Mouse (Mus musculus): Measurements from ENCODE around the gene Cryzl1. TPM values are rescaled to one million over a fixed set of nuclear protein-coding genes. Genes with fewer than 3 reads are reported as not detected.

Cryzl1 gene
- total and polyA plus RNA-seq, 2 experiments from 2014 or later = 6.6 to 51.8 TPM

DNA sequence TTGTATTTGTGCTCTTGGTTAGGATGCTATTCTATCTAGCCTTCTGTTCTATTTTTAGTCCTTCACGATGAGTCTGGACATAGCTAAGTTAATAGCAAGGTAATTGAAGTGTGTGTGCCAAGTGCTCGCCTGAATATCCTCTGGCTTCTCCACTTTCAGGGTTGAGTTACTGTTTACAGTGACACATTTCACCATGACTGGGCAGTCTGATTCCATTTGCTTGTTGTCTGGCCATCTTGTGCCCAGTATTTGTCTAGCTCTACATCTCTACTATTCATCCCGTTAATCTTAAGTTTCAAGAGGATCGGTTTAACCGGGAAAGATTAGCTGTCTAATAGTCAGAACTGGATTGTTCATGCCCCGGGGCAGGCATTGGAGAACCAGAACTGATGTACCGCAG is 33.7 kb upstream of the Cryzl1 start:
- TF ChIP-seq EP300 (IDR thresholded peaks at IDR 0.05; ENCODE audit: low read depth) = no peak
- TF ChIP-seq CTCF (IDR thresholded peaks at IDR 0.05; ENCODE audit: low read depth) = no peak
- Histone ChIP-seq H3K9ac (replicated peaks; ENCODE audit: low read depth, low read length) (no peak overlapping the region), H3K27ac (ENCODE audit: low read depth) (no peak overlapping the region), H3K4me2 (ENCODE audit: low read depth, low read length) (no peak overlapping the region), H3K36me3 (replicated peaks; ENCODE audit: control insufficient read depth, insufficient read depth, low read length) (no peaks in the 10 kb centered on the region), H3K4me3 (ENCODE audit: low read depth, low read length) (no peak overlapping the region), H3K4me1 (ENCODE audit: control insufficient read depth, insufficient read depth) (peaks cover 27% of the 10 kb centered on the region), H3K27me3 (ENCODE audit: control insufficient read depth, insufficient read depth, low read length) (no peaks in the 10 kb centered on the region), H3K9me3 (replicated peaks; ENCODE audit: control insufficient read depth, low read length) (no peaks in the 10 kb centered on the region)
- WGBS = 55% methylated on average over 7 of the region's 7 CpGs
- ATAC-seq (ENCODE audit: insufficient read depth, low read depth) (no peak), DNase-seq (ENCODE audit: low spot score) (no peak)

DNA sequence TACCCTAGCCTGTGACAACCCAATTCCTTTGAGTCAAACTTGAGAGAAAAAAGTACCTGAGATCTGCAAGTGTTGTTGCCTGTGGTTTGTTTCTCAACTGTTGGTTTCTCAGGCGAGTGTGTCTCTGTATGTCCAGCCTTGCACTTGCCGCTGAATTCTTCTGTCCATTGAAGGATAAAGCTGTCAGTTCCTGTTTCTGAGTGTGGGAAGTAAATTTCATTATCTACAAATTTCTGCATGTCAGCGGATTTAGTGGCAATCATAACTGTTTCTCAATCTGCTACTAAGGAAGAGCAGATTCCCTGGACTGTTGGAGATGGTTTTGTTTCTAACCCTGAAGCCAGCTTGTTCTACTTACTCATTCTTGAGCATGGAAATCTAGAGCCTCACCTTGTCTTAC is 33.0 kb upstream of the Cryzl1 start:
- Histone ChIP-seq H3K27me3 (ENCODE audit: control insufficient read depth, insufficient read depth, low read length) (no peaks in the 10 kb centered on the region), H3K4me1 (ENCODE audit: control insufficient read depth, insufficient read depth) (peaks cover 27% of the 10 kb centered on the region), H3K4me2 (ENCODE audit: low read depth, low read length) (no peak overlapping the region), H3K36me3 (replicated peaks; ENCODE audit: control insufficient read depth, insufficient read depth, low read length) (no peaks in the 10 kb centered on the region), H3K9me3 (replicated peaks; ENCODE audit: control insufficient read depth, low read length) (no peaks in the 10 kb centered on the region), H3K9ac (replicated peaks; ENCODE audit: low read depth, low read length) (no peak overlapping the region), H3K27ac (ENCODE audit: low read depth) (no peak overlapping the region), H3K4me3 (ENCODE audit: low read depth, low read length) (no peak overlapping the region)
- no peak for DNase-seq (ENCODE audit: low spot score)
- WGBS = 36% methylated on average over 3 of the region's 3 CpGs
- no peak for ATAC-seq (ENCODE audit: insufficient read depth, low read depth)
- TF ChIP-seq EP300 (IDR thresholded peaks at IDR 0.05; ENCODE audit: low read depth) = no peak
- no peak for TF ChIP-seq CTCF (IDR thresholded peaks at IDR 0.05; ENCODE audit: low read depth)

DNA sequence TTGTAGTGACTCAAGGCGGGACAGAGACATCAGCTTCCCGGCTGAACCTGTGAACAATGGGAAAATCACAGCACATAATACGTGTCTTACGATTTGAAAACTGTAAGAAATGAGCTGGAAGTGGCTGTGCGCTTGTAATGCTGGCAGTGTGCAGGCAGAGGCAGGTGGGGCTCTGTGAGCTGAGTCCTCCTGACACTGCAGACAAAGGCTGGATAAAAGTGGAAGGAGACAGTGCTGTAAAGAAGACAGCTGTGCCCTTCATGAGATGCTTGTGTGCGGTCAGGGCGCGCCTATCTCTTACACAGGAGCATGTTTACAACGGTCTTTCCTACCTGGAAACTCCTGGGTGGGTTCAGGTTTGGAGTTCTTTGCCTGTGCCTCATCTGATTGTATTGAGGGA is 32.4 kb upstream of the Cryzl1 start:
- Histone ChIP-seq H3K36me3 (replicated peaks; ENCODE audit: control insufficient read depth, insufficient read depth, low read length) (no peaks in the 10 kb centered on the region), H3K4me2 (ENCODE audit: low read depth, low read length) (no peak overlapping the region), H3K27me3 (ENCODE audit: control insufficient read depth, insufficient read depth, low read length) (no peaks in the 10 kb centered on the region), H3K4me3 (ENCODE audit: low read depth, low read length) (no peak overlapping the region), H3K9me3 (replicated peaks; ENCODE audit: control insufficient read depth, low read length) (no peaks in the 10 kb centered on the region), H3K4me1 (ENCODE audit: control insufficient read depth, insufficient read depth) (peaks cover 27% of the 10 kb centered on the region), H3K27ac (ENCODE audit: low read depth) (no peak overlapping the region), H3K9ac (replicated peaks; ENCODE audit: low read depth, low read length) (no peak overlapping the region)
- TF ChIP-seq CTCF (IDR thresholded peaks at IDR 0.05; ENCODE audit: low read depth) = no peak
- no peak for TF ChIP-seq EP300 (IDR thresholded peaks at IDR 0.05; ENCODE audit: low read depth)
- 80% methylated on average over 9 of the region's 9 CpGs for WGBS
- ATAC-seq (ENCODE audit: insufficient read depth, low read depth) (no peak), DNase-seq (ENCODE audit: low spot score) (no peak)

DNA sequence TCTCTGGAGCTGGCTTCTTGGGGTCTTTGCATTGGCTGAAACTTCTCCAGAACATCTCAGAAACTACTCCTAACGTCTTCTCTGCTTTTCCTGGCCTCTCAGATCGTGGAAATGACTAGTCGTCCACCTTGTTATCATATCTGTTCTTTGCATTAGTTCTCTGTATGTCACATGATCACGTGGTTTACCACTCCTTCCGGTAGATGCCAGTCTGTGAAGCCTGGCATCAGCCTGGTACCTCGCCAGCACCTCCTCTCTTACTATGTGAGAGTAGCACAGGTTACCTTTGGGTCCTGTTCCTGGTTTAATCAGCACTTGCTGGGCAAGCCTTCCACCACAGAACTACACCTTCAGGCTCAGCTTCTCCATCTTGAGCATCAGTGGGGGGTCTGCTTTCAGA is 26.2 kb upstream of the Cryzl1 start:
- Histone ChIP-seq H3K27ac (ENCODE audit: low read depth) (no peak overlapping the region), H3K27me3 (ENCODE audit: control insufficient read depth, insufficient read depth, low read length) (no peaks in the 10 kb centered on the region), H3K4me1 (ENCODE audit: control insufficient read depth, insufficient read depth) (peaks cover 6% of the 10 kb centered on the region), H3K36me3 (replicated peaks; ENCODE audit: control insufficient read depth, insufficient read depth, low read length) (no peaks in the 10 kb centered on the region), H3K4me3 (ENCODE audit: low read depth, low read length) (no peak overlapping the region), H3K9ac (replicated peaks; ENCODE audit: low read depth, low read length) (no peak overlapping the region), H3K9me3 (replicated peaks; ENCODE audit: control insufficient read depth, low read length) (no peaks in the 10 kb centered on the region), H3K4me2 (ENCODE audit: low read depth, low read length) (no peak overlapping the region)
- 77% methylated on average over 6 of the region's 6 CpGs for WGBS
- ATAC-seq (ENCODE audit: insufficient read depth, low read depth) = no peak
- no peak for DNase-seq (ENCODE audit: low spot score)
- TF ChIP-seq EP300 (IDR thresholded peaks at IDR 0.05; ENCODE audit: low read depth) (no peak), CTCF (IDR thresholded peaks at IDR 0.05; ENCODE audit: low read depth) (no peak)

DNA sequence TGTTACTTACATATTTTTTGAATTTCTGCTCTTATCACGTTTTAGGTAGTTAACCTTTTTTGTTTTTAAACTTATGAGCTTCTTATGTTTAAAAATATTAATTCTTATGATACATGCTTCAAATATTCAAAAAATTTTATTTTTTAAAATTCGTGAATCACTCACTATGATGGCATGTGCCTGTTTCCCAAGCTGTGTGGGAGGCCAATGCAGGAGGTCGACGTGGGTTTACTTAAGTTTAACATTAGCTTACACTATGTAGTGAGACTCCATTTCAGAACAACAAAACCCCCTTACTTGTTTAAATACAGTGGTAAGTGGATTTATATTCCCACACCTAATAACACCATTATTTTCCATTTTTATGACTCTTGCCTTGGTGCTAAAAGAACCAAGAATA is 24.8 kb upstream of the Cryzl1 start:
- H3K27me3 ChIP-seq (ENCODE audit: control insufficient read depth, insufficient read depth, low read length) = no peaks in the 10 kb centered on the region
- H3K4me2 ChIP-seq (ENCODE audit: low read depth, low read length) = no peak overlapping the region
- WGBS = 72% methylated on average over 4 of the region's 4 CpGs
- no peak overlapping the region for H3K9ac ChIP-seq (replicated peaks; ENCODE audit: low read depth, low read length)
- no peak overlapping the region for H3K4me3 ChIP-seq (ENCODE audit: low read depth, low read length)
- no peak overlapping the region for H3K27ac ChIP-seq (ENCODE audit: low read depth)
- H3K4me1 ChIP-seq (ENCODE audit: control insufficient read depth, insufficient read depth) = peaks cover 6% of the 10 kb centered on the region
- no peaks in the 10 kb centered on the region for H3K9me3 ChIP-seq (replicated peaks; ENCODE audit: control insufficient read depth, low read length)
- no peaks in the 10 kb centered on the region for H3K36me3 ChIP-seq (replicated peaks; ENCODE audit: control insufficient read depth, insufficient read depth, low read length)
- TF ChIP-seq EP300 (IDR thresholded peaks at IDR 0.05; ENCODE audit: low read depth) = no peak
- TF ChIP-seq CTCF (IDR thresholded peaks at IDR 0.05; ENCODE audit: low read depth) = no peak
- ATAC-seq (ENCODE audit: insufficient read depth, low read depth) (no peak), DNase-seq (ENCODE audit: low spot score) (no peak)

DNA sequence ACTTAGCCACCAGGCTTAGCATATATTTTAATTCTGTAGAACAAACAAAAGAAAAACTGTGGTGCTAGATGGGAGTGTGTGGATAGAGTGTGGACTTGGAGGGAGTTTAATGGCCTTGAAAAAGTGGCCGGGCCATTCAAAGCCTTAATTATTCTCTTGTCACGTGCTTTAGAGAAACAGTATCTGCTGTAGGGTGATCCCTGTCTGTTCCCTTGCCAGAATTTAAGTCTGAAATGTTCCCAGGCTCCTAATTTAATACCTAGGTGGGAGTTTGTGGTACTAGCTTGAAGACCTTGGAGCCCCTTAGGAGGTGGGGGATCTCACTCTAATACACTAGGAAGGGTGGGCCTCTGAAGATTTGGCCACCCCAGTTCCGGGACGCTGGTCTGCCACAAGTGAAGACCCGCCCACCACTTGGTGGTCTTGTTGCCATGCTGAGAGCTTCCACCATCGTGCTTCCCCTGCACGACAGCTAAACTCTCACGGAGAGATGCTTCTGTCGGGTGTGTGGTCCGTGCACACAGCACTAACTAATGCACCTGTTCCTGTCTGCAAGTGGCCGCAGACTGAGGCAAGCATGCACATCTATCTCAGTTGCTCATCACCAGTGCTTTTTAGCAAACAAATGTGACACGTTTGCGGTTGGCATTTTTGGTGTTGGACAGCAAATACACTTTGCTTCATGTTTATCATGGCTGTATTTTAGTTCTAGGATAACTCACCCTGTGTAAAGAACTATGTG is 23.0 kb upstream of the Cryzl1 start:
- no peak overlapping the region for H3K9ac ChIP-seq (replicated peaks; ENCODE audit: low read depth, low read length)
- H3K4me1 ChIP-seq (ENCODE audit: control insufficient read depth, insufficient read depth) = peaks cover 6% of the 10 kb centered on the region
- ATAC-seq (ENCODE audit: insufficient read depth, low read depth) (no peak), DNase-seq (ENCODE audit: low spot score) (no peak)
- no peaks in the 10 kb centered on the region for H3K9me3 ChIP-seq (replicated peaks; ENCODE audit: control insufficient read depth, low read length)
- H3K27ac ChIP-seq (ENCODE audit: low read depth) = no peak overlapping the region
- H3K36me3 ChIP-seq (replicated peaks; ENCODE audit: control insufficient read depth, insufficient read depth, low read length) = no peaks in the 10 kb centered on the region
- TF ChIP-seq EP300 (IDR thresholded peaks at IDR 0.05; ENCODE audit: low read depth) = no peak
- no peak overlapping the region for H3K4me2 ChIP-seq (ENCODE audit: low read depth, low read length)
- no peaks in the 10 kb centered on the region for H3K27me3 ChIP-seq (ENCODE audit: control insufficient read depth, insufficient read depth, low read length)
- WGBS = 76% methylated on average over 13 of the region's 13 CpGs
- no peak overlapping the region for H3K4me3 ChIP-seq (ENCODE audit: low read depth, low read length)

Measured in heart, postnatal 0 days (tissue).